Mouse (Mus musculus): ENCODE measurements around the gene Coro1a. TPM values are rescaled to one million over a fixed set of nuclear protein-coding genes. Genes with fewer than 3 reads are reported as not detected.

Gene Coro1a
- total RNA-seq, 2 experiments from 2014 or later, result 409 to 497 TPM

DNA sequence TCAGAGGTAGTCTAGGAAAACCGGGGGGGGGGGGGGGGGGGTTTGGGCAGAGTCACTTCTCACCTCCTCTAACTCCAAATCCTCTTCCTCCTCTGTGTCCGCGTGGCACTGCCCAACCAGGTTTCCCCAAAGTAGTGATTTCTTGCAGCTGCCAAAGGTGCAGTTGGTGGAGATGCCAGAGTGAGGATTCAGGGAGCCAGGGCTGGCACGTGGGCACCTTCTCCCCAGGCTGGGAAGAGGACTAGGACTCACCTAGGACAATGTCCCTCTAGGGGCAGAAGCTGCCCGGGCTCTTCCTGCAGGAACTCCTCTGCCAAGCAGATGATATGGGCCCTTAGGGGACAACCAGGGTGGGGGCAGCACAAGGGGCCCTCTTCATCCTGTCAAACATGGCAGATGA, 15.9 kb downstream of the Coro1a start:
- no peak for ATAC-seq (replicated peaks; ENCODE audit: poor library complexity, severe bottlenecking)

- ATAC-seq (replicated peaks; ENCODE audit: poor library complexity, severe bottlenecking), result no peak
These were observed 16.9 kb downstream of the Coro1a start for GRCm38 (mm10) chr7:126690737-126691136.

- ATAC-seq (replicated peaks; ENCODE audit: poor library complexity, severe bottlenecking), result no peak
These were observed 18.6 kb downstream of the Coro1a start for GRCm38 (mm10) chr7:126689021-126689420.

DNA sequence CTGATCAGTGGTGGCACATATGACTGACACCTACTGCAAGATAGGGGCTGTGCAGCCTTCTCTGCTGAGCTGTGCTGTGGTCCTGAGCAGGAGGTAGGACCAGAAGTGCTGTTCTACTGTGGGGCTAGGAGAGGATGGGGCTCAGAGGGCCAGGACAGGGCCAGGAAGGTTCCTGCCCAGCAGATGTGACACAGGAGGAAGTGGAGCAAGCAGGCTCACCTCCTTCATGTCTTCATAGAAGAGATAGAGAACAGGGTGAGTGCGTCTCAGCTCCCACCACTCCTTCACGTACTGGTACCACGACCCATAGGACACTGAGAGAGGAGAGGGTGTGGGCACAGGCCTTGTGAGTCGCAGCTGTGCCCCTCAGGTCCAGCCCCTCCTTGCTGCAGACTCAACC, 19.4 kb downstream of the Coro1a start:
- ATAC-seq (replicated peaks; ENCODE audit: poor library complexity, severe bottlenecking), result peak; percentile 13; the same call in 1 of the 2 replicates

GRCm38 (mm10) chr7:126681221-126681620, 26.4 kb downstream of the Coro1a start:
- ATAC-seq (replicated peaks; ENCODE audit: poor library complexity, severe bottlenecking), result no peak

GRCm38 (mm10) chr7:126679683-126680082, 27.9 kb downstream of the Coro1a start:
- peak; percentile 52 for ATAC-seq (replicated peaks; ENCODE audit: poor library complexity, severe bottlenecking)

DNA sequence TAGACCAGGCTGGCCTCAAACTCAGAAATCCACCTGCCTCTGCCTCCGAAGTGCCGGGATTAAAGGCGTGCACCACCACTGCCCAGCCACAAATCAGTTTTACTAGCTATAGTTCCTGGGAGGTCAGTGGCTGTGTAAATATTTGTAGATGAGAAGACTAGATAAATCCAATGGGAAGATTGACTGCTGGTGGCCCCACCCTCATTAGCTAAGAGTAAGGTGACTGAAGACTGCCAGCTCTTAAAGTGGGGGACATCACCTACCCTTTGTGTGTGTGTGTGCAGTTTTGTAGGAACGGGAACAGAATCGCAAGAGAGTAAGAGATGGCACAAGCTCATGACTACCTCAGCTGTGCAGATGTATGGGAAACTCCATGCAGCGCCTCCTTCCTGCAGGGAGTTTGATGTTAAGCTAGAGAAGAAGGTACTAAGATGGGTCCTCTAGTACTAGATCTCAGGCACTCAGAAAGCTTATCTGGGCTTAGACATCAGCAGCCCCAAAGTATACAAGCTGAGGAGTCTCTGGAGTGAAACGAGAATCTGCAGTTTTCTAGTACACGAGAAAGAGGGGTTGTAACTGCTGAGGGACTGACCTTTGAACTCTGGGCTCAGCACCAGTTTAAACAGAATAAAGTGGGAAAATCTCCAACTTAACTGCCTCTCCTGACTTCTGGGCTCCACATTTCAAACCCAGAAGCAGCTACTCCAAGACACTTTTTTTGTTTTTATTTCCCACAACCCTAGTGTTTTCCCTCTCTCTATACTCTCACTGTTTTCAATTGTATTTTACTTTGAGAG, 28.8 kb downstream of the Coro1a start:
- no peak for ATAC-seq (replicated peaks; ENCODE audit: poor library complexity, severe bottlenecking)

DNA sequence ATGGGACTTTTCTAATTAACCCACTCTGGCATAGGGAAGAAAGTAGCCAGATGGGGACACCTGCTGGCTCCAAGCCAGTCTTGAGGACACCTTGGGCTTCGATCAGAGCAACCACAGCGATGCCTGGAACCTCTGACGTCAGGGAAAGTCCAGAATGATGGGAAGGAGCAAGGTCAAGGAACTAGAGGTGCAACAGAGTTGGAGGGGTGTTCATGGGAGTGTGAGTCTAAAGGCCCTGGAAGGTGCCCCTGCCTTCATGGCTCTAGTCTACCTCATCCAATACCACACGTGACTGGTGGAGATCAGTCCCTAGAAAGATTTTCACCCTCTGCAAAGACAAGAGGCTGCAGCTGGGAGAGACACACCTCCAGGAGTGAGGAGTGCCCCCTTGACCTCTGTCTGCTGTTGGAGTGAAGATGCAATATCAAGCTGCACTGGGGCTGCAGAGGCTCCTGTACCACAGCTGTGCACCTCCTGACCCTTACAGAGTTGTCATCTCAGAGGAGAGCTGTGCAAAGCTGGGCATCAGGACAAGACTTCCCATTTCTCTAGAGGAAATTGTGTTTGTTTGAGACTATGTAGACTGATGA, 30.9 kb downstream of the Coro1a start:
- no peak for ATAC-seq (replicated peaks; ENCODE audit: poor library complexity, severe bottlenecking)

GRCm38 (mm10) chr7:126676207-126676606, 31.4 kb downstream of the Coro1a start, which contains the start of gene Sult1a1:
Sult1a1 (minus strand) TSS chr7:126676432.
- ATAC-seq (replicated peaks; ENCODE audit: poor library complexity, severe bottlenecking), result no peak

- ATAC-seq (replicated peaks; ENCODE audit: poor library complexity, severe bottlenecking), result 0 out of 2 replicates have a peak, but pooled peaks have one; percentile 17
These were observed 32.5 kb downstream of the Coro1a start for GRCm38 (mm10) chr7:126675104-126675503.

GRCm38 (mm10) chr7:126672111-126672510, 35.5 kb downstream of the Coro1a start:
- ATAC-seq (replicated peaks; ENCODE audit: poor library complexity, severe bottlenecking), result no peak

- no peak for ATAC-seq (replicated peaks; ENCODE audit: poor library complexity, severe bottlenecking)
These were observed 37.4 kb downstream of the Coro1a start for GRCm38 (mm10) chr7:126670152-126670551.

GRCm38 (mm10) chr7:126668452-126668851, 39.1 kb downstream of the Coro1a start:
- peak; percentile 43 for ATAC-seq (replicated peaks; ENCODE audit: poor library complexity, severe bottlenecking)

- ATAC-seq (replicated peaks; ENCODE audit: poor library complexity, severe bottlenecking), result peak; percentile 70
These were observed 40.0 kb downstream of the Coro1a start for GRCm38 (mm10) chr7:126667495-126668090.

DNA sequence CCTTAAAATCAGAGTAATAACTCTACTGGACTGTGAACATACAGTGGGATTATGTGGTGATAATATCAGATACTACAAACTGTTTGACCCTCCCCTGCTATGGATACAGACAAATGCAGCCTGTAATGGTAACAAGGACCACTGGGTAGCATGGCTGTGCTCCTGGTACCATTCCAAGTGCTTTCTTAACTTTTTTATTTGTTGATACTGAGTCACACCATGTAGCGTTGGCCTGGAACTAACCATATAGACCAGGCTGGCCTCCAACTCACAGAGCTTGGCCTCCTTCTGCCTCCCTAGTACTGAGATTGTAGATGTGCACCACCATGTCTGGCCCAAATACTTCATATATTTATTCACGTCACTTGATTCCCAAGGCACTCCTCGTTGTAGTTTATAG, 42.3 kb downstream of the Coro1a start:
- no peak for ATAC-seq (replicated peaks; ENCODE audit: poor library complexity, severe bottlenecking)

DNA sequence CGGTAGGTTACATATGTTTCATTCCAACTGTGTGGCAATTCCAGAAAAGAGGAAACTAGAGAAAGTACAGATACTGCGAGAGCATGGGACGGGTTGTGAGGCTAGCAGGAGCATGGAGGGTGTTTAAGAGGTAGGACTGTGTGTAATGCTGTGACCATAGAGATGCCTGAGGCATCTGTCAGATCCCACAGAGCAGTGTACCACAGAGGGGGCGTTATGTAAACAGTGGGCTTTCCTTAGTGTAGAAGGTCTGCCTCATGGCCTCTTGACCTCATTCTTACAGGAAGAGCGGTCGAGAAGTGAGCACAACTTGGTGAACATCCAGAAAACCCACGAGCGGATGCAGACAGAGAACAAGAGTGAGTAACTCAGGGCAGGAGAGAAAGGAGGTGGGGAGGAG, 43.9 kb downstream of the Coro1a start:
- ATAC-seq (replicated peaks; ENCODE audit: poor library complexity, severe bottlenecking), result peak; percentile 55

DNA sequence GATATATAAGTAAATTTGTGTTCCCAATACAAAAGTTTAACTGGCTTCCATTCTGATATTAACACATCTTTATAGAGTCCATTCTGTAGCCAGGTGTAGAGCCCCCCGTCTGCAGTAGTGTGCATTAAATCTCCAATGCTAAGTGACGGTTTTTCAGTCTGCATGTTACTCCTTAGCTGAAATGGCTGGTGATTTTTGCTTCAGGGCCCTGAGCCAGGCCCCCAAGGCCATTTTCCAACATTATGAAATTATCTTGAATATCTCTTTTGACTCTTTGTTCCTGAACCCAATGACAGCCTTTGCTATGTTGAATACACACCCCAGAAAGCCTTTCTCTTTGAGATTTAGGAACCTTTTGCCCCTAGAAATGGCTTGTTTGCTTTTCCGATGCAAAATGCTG, 47.8 kb downstream of the Coro1a start:
- no peak for ATAC-seq (replicated peaks; ENCODE audit: poor library complexity, severe bottlenecking)

DNA sequence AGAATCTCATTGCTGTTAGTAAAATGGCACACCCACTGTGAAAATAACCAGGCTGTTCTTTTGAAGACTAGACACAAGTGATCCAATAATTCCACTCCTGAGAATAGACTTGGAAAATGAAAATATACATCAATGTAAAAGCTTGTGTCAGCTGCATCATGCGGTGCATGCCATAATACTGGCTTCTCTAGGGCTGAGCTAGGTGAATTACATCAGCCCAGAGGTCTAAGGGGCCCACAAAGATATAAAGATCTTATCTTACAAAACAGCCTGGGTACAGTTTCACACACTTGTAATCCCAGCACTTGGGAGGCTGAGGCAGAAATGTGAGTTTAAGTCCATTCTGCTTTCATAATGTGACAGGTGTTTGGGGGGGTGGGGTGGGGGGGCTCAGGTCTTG, 50.1 kb downstream of the Coro1a start:
- no peak for ATAC-seq (replicated peaks; ENCODE audit: poor library complexity, severe bottlenecking)

GRCm38 (mm10) chr7:126655695-126656094, 51.9 kb downstream of the Coro1a start:
- ATAC-seq (replicated peaks; ENCODE audit: poor library complexity, severe bottlenecking), result peak; percentile 96

GRCm38 (mm10) chr7:126653991-126654390, 53.6 kb downstream of the Coro1a start:
- ATAC-seq (replicated peaks; ENCODE audit: poor library complexity, severe bottlenecking), result no peak

GRCm38 (mm10) chr7:126650852-126651251, 56.7 kb downstream of the Coro1a start:
- ATAC-seq (replicated peaks; ENCODE audit: poor library complexity, severe bottlenecking), result no peak

Measured in granulocyte monocyte progenitor cell, adult 5-6 weeks (primary cell).